Comparison of ENCODE assay signal across 7 mouse cellular contexts in the genomic region with DNA sequence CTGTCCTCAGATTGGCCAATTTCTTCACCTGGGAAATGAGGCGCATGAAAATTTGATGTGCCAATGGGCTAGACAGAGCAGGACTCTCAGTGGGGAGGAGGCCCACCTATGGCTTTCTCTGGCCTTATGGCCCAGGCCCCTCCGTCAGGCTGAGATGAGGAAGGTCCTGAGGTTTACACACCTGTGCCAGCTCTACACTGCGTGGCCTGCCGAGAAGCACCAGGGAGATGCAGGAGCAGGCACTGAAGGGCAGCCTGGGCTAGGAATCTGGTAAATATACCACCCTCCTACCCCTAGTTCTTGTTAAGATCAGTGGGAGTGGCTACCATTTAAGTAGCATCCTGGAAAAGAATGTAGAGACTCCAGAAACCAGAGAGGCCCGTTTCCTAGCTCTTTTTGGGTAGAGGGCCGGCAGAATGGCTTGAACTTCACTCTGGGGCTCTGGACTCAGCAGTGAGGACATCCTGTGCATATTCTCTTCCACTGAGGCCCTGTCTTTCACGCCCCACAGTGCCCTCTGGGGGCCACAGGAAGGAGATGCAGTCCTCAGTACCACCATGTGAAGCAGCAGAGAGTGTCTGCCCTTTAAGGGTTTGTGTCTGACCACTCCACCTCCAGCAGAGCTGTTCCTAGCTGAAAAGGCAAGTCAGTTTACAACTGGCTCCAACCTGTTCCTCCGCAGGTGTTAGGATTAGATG. TPM values are rescaled to one million over a fixed set of nuclear protein-coding genes. Genes with fewer than 3 reads are reported as not detected.
A peak's percentile ranks its signal among the peaks of the same experiment; 100 is the strongest.
DNase-seq lines count a peak whose midpoint lies in the region; ATAC-seq lines count a peak whose summit lies in the region.

No protein-coding gene starts in this region.

- peaks cover 5% of the 10 kb centered on the region for H3K36me3 ChIP-seq in intestine, embryonic 16.5 days (ENCODE audit: control insufficient read depth, insufficient read depth, low read length)
- H3K36me3 ChIP-seq in midbrain, embryonic 12.5 days = peaks cover 70% of the 10 kb centered on the region

- no peak overlapping the region for H3K9ac ChIP-seq in intestine, embryonic 16.5 days (ENCODE audit: low read depth, low read length)
- H3K9ac ChIP-seq in midbrain, embryonic 12.5 days (replicated peaks) = no peak overlapping the region

- ATAC-seq in intestine, embryonic 16.5 days = peak; percentile 61
- ATAC-seq in midbrain, embryonic 12.5 days (ENCODE audit: low FRiP score, low read depth) = peak; percentile 81

- 59% methylated on average over 8 of the region's 8 CpGs for WGBS in intestine, embryonic 16.5 days
- WGBS in midbrain, embryonic 12.5 days = 58% methylated on average over 8 of the region's 8 CpGs

- no peaks in the 10 kb centered on the region for H3K27me3 ChIP-seq in intestine, embryonic 16.5 days (replicated peaks; ENCODE audit: control insufficient read depth, insufficient read depth, low read length)
- H3K27me3 ChIP-seq in midbrain, embryonic 12.5 days = no peaks in the 10 kb centered on the region

- intact Hi-C loops in left cerebral cortex, postnatal 25 days (cut with DNase I) = loop anchor here (1.0 kb wide), 1 partner anchor 154 kb away; no protein-coding TSS in a partner anchor

- no peaks in the 10 kb centered on the region for H3K9me3 ChIP-seq in intestine, embryonic 16.5 days (ENCODE audit: control insufficient read depth, low read length)
- H3K9me3 ChIP-seq in midbrain, embryonic 12.5 days = no peaks in the 10 kb centered on the region

- no peak overlapping the region for H3K27ac ChIP-seq in intestine, embryonic 16.5 days (ENCODE audit: low read length)
- no peak overlapping the region for H3K27ac ChIP-seq in midbrain, embryonic 12.5 days (replicated peaks)

- H3K4me3 ChIP-seq in intestine, embryonic 16.5 days (ENCODE audit: low read length) = no peak overlapping the region
- no peak overlapping the region for H3K4me3 ChIP-seq in midbrain, embryonic 12.5 days

- no peaks in the 10 kb centered on the region; the same call in 1 of the 2 replicates for H3K4me1 ChIP-seq in intestine, embryonic 16.5 days (ENCODE audit: control insufficient read depth, insufficient read depth, low read length)
- no peaks in the 10 kb centered on the region for H3K4me1 ChIP-seq in midbrain, embryonic 12.5 days

- peak; percentile 71 for DNase-seq in adrenal gland, adult 2 months
- DNase-seq in embryo, embryonic 10 days (ENCODE audit: low spot score) = peak; percentile 86
- peak; percentile 46 for DNase-seq in gastrocnemius, postnatal 25 days
- peak; percentile 64 to 79 for DNase-seq in left cerebral cortex, postnatal 25 days (ENCODE audit: low spot score in 2 of 2)
- peak; percentile 72 for DNase-seq in skeletal muscle tissue, adult 2 months (ENCODE audit: low read depth, low spot score)

- no peak overlapping the region for H3K4me2 ChIP-seq in intestine, embryonic 16.5 days (ENCODE audit: low read depth, low read length)
- no peak overlapping the region for H3K4me2 ChIP-seq in midbrain, embryonic 12.5 days (replicated peaks)

RNA-seq across cellular contexts. Expression of a gene that starts 42.3 kb away (rescaled TPM):
- 10 to 100 TPM; 38.5 to 56.8 TPM for total RNA-seq in adrenal gland, adult 2 months (2021)
- 43.3 and 58.2 TPM in 2 replicates for polyA plus RNA-seq in adrenal gland, adult 2 months (2012; rRNA removed)
- total RNA-seq in gastrocnemius, postnatal 25 days (2021) = 10 to 100 TPM; 14.7 to 15.3 TPM
- 27.6 and 28.9 TPM in 2 replicates for polyA plus RNA-seq in intestine, embryonic 16.5 days (2015; fragmentation: Nextera tagmentation; extraction: Ambion mirVana)
- total RNA-seq in left cerebral cortex, postnatal 25 days (2021) = 10 to 100 TPM; 34.4 to 35.5 TPM
- 27.2 and 30.2 TPM in 2 replicates for polyA plus RNA-seq in midbrain, embryonic 12.5 days (2016; fragmentation: Nextera tagmentation; extraction: Ambion mirVana)
